Mouse (Mus musculus) midbrain, postnatal 0 days (tissue): Measurements from ENCODE around the gene Astn2. TPM values are rescaled to one million over a fixed set of nuclear protein-coding genes. Genes with fewer than 3 reads are reported as not detected.

Experiments used
- ATAC-seq: fragments of 200-750 bp; cut with Nextera tagmentation; 2 replicates; pipeline ENCODE4 v1.8.0; 2017; ENCODE audit warnings: moderate number of reproducible peaks, mild to moderate bottlenecking, moderate TSS enrichment, moderate library complexity; ENCODE audit not compliant: low FRiP score
- DNase-seq: peaks from one replicate; pipeline ENCODE4 v3.0.0-alpha.2; 2015; ENCODE audit warnings: low spot score
- H3K27ac ChIP-seq: fragments of 300-500 bp; sonication (generic); 2 replicates; pipeline ENCODE4 v1.5.1; 2014; ENCODE audit warnings: low read depth, mild to moderate bottlenecking, low read length, mixed read lengths
- H3K27me3 ChIP-seq: fragments of 300-500 bp; sonication (generic); 2 replicates; pipeline ENCODE4 v1.6.1; 2014; ENCODE audit warnings: low read length, control low read depth, mixed read lengths; ENCODE audit not compliant: insufficient read depth
- H3K36me3 ChIP-seq: fragments of 300-500 bp; sonication (generic); 2 replicates; pipeline ENCODE4 v1.6.1; 2014; ENCODE audit warnings: low read length, control low read depth, mixed read lengths; ENCODE audit not compliant: insufficient read depth
- H3K4me1 ChIP-seq: fragments of 300-500 bp; sonication (generic); 2 replicates; pipeline ENCODE4 v1.6.1; 2014; ENCODE audit warnings: mild to moderate bottlenecking, control low read depth, antibody characterized with exemption, low read length, mixed read lengths; ENCODE audit not compliant: insufficient read depth
- H3K4me2 ChIP-seq: fragments of 300-500 bp; sonication (generic); 2 replicates; pipeline ENCODE4 v1.6.1; 2014; ENCODE audit warnings: low read depth, mild to moderate bottlenecking, low read length, mixed read lengths; ENCODE audit not compliant: poor library complexity, severe bottlenecking
- H3K4me3 ChIP-seq: fragments of 300-500 bp; sonication (generic); 2 replicates; pipeline ENCODE4 v1.5.1; 2014; ENCODE audit warnings: low read depth, mild to moderate bottlenecking, low read length, moderate library complexity
- H3K9ac ChIP-seq: fragments of 300-500 bp; sonication (generic); replicated peaks from 2 replicates; pipeline ENCODE4 v1.6.1; 2014; ENCODE audit warnings: mild to moderate bottlenecking, low read length, moderate library complexity, mixed read lengths; ENCODE audit not compliant: poor library complexity, severe bottlenecking
- H3K9me3 ChIP-seq: fragments of 300-500 bp; sonication (generic); 2 replicates; pipeline ENCODE4 v1.6.1; 2016; ENCODE audit warnings: low read length, control low read depth
- CTCF ChIP-seq: IDR thresholded peaks from 2 replicates; pipeline ENCODE4 v1.5.1; 2016; ENCODE audit warnings: antibody characterized with exemption, mild to moderate bottlenecking
- WGBS: fragments of 180-500 bp; shearing (Covaris S2); extraction: QIAGEN DNeasy Blood & Tissue Kit; methylation state at CpG from one replicate; pipeline ENCODE4 v1.1.7; 2014; 5-methylcytosine and 5-hydroxymethylcytosine counted together
- polyA plus RNA-seq: library from polyadenylated mRNA; unstranded; fragments of >200 nt; fragmentation: Nextera tagmentation; extraction: Ambion mirVana; gene quantifications from 2 replicates; pipeline ENCODE4 v1.2.1, GENCODE M21; 2015
- total RNA-seq: library from RNA; depleted of rRNA; stranded (reverse); fragments of >200 nt; gene quantifications from 2 replicates; pipeline ENCODE4 v1.2.3, GENCODE M21; 2014

Gene Astn2
- total and polyA plus RNA-seq, 2 experiments from 2014 or later = 2.5 to 34.9 TPM

DNA sequence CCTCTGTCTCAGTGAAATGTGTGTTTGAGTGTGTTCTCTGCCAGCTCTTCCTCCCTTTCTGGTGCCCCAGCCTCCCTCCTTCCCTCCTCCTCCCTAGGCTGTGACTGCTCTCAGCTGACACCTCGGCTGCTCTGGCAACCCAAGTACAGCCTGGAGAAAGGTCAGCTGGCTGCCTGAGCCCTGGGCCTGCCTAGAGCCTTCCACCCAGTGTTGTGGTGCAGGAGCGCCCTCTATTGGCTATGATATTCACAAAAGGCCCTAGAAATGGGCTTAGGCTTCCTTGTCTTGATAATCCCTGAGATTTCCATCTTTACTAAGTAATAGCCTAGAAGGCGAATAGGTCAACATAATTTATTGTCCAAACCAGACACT, 908.0 kb downstream of the Astn2 start:
- no peak overlapping the region for H3K4me2 ChIP-seq
- ATAC-seq (peak; percentile 93), DNase-seq (peak; percentile 92)
- TF ChIP-seq CTCF = peak; percentile 91
- no peak overlapping the region for H3K4me3 ChIP-seq
- H3K9ac ChIP-seq = no peak overlapping the region
- H3K9me3 ChIP-seq = no peaks in the 10 kb centered on the region
- H3K4me1 ChIP-seq = no peaks in the 10 kb centered on the region
- H3K27me3 ChIP-seq = no peaks in the 10 kb centered on the region
- no peak overlapping the region for H3K27ac ChIP-seq
- WGBS = 4% methylated on average over 3 of the region's 3 CpGs
- no peaks in the 10 kb centered on the region for H3K36me3 ChIP-seq

DNA sequence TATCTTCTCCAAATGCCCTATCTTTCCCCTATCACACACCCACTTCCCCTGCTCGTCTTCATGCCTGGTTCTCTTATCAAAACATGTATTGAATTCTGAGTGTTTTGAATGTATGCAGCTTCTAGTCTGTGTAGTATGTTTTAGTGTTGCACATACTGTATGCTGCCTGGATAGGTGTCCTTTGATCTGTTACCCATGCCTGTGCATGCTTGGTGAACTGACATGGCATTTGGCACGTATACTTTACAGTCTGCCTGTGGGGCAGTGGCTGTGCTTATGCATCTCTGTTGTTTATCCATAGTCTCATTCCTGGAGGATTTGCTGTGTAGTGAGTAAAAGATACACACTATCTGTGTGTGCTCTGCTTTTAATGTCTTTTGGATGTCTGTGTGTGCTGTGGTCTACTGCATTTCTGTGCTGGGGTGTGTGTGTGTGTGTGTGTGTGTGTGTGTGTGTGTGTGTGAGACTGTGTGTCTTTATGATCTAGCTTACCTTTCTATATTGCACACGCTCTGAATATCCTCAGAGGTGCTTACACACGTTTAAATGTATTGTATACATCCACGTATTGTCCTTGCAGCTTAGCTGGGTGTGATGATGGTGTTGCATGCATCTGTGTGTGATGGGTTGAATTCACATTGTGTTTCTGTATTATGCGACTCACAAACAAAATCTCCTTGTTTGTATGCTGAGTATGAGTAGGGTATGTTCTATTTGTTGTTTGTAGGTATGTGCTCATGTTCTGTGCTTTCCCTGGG, 908.5 kb downstream of the Astn2 start:
- Histone ChIP-seq H3K36me3 (no peaks in the 10 kb centered on the region), H3K4me2 (no peak overlapping the region), H3K4me1 (no peaks in the 10 kb centered on the region), H3K4me3 (no peak overlapping the region), H3K9ac (no peak overlapping the region), H3K9me3 (no peaks in the 10 kb centered on the region), H3K27ac (no peak overlapping the region), H3K27me3 (no peaks in the 10 kb centered on the region)
- WGBS = 59% methylated on average over 6 of the region's 6 CpGs
- DNase-seq (no peak), ATAC-seq (peak; percentile 21; the same call in 1 of the 2 replicates)
- TF ChIP-seq CTCF = no peak

DNA sequence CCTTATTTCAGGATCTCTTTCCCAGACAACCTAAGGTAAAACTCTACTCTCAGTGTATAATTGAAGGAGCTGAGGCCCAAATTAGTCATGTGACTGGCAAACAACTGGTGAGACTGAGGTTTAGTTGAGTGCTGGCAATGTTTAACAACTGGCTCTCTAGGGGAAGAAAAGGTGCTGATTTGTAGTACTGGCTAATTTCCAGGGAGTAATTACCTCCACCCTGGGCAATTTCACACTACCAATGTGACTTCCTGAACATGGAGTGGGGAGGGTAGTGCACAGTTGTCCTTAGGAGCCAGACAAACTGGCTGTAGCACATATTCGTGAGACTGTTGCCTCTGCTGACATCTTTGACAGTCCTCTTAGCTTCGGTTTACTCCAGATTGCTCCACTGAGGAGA, 912.9 kb downstream of the Astn2 start:
- Histone ChIP-seq H3K4me1 (no peaks in the 10 kb centered on the region), H3K4me2 (no peak overlapping the region), H3K4me3 (no peak overlapping the region), H3K27ac (no peak overlapping the region), H3K36me3 (no peaks in the 10 kb centered on the region), H3K9ac (no peak overlapping the region), H3K27me3 (no peaks in the 10 kb centered on the region), H3K9me3 (no peaks in the 10 kb centered on the region)
- DNase-seq (no peak), ATAC-seq (no peak)
- WGBS = 91% methylated on average over 2 of the region's 2 CpGs
- no peak for TF ChIP-seq CTCF

DNA sequence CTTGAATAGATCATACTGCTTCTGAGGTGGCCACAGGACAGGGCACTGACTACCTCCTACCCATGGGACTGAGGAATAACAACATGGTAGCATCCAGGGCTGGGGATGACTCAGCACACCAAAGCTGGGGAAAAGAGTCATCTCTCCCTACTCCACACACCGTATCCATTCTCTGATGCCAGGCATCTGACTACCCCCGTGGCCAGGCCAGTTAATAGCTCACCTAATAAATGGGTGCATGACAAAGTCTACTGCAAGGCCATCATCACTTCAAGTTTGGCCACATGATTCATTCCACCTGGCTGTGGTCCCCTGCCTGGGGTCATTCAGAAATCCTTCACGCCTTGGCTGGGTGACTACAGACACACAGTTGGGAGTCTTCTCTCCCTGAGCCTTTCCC, 914.7 kb downstream of the Astn2 start:
- Histone ChIP-seq H3K36me3 (no peaks in the 10 kb centered on the region), H3K9me3 (no peaks in the 10 kb centered on the region), H3K4me3 (no peak overlapping the region), H3K4me2 (no peak overlapping the region), H3K9ac (no peak overlapping the region), H3K4me1 (no peaks in the 10 kb centered on the region), H3K27ac (no peak overlapping the region), H3K27me3 (no peaks in the 10 kb centered on the region)
- DNase-seq (no peak), ATAC-seq (no peak)
- TF ChIP-seq CTCF = no peak
- WGBS = 83% methylated on average over 3 of the region's 3 CpGs

DNA sequence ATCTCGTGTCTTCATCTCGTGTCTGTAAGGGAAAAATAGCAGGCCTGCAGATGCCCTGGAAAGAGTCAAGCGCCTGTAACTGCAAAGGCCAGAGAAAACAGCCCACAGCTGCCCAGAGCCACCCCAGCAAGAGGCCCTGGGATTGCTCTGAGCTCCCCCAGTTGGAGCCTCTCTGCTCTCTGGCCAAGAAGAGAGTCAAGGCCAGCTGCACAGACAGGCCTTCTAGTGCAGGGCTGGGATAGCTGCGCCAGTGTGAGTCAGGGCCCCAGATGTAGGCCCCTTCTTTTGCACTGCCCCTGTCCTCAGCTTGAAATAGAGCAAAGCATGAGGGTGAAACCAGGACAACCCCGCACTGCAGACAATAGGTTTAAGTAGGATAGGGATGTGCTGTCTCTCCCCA, 922.8 kb downstream of the Astn2 start:
- no peaks in the 10 kb centered on the region for H3K36me3 ChIP-seq
- no peak overlapping the region for H3K4me3 ChIP-seq
- 0 out of 2 replicates have a peak, but pooled peaks have one; percentile 16 for ATAC-seq
- no peak overlapping the region for H3K4me2 ChIP-seq
- no peak overlapping the region for H3K9ac ChIP-seq
- DNase-seq = no peak
- H3K9me3 ChIP-seq = no peaks in the 10 kb centered on the region
- no peak overlapping the region for H3K27ac ChIP-seq
- no peaks in the 10 kb centered on the region for H3K27me3 ChIP-seq
- 78% methylated on average over 5 of the region's 5 CpGs for WGBS
- H3K4me1 ChIP-seq = no peaks in the 10 kb centered on the region
- no peak for TF ChIP-seq CTCF

DNA sequence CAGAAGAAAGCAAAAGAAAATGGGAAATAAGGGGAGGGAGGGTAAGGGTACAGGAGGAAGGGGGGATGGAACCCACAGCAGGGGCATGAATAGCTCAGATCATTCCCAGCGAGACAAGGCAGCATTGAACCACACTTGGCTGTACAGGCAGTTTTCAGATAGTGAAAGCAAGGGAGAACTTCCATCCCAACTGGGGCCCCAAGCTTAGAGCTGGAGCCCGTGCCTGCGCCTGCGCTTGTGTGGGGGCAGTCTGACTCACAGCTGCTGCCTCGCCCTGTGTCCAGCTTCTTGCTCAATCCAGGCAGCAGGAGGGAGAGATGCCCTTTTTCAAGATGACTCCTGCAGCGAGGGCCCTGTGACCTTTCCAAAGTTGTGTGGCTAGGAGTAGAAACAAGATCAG, 927.3 kb downstream of the Astn2 start:
- Histone ChIP-seq H3K9me3 (no peaks in the 10 kb centered on the region), H3K27ac (no peak overlapping the region), H3K4me2 (no peak overlapping the region), H3K9ac (no peak overlapping the region), H3K4me1 (no peaks in the 10 kb centered on the region), H3K4me3 (no peak overlapping the region), H3K36me3 (no peaks in the 10 kb centered on the region), H3K27me3 (no peaks in the 10 kb centered on the region)
- TF ChIP-seq CTCF = no peak
- peak; percentile 6 for DNase-seq
- 27% methylated on average over 6 of the region's 6 CpGs for WGBS
- ATAC-seq = peak; percentile 31; the same call in 1 of the 2 replicates
